Mouse (Mus musculus) testis, adult 2 months (tissue): ENCODE results near the gene Il17re.

Experiments
- CTCF ChIP-seq: fragments of 200-500 bp; IDR thresholded peaks from 2 replicates; pipeline ENCODE4 v1.5.1; 2012; ENCODE audit warnings: low read depth, mild to moderate bottlenecking, inconsistent platforms, low read length, moderate library complexity; ENCODE audit not compliant: control insufficient read depth, insufficient read depth, insufficient replicate concordance
- POLR2A ChIP-seq: fragments of 200-500 bp; IDR thresholded peaks from 2 replicates; pipeline ENCODE4 v1.6.1; 2012; ENCODE audit warnings: low read depth, mild to moderate bottlenecking, inconsistent platforms, low read length, moderate library complexity; ENCODE audit not compliant: control insufficient read depth

DNA sequence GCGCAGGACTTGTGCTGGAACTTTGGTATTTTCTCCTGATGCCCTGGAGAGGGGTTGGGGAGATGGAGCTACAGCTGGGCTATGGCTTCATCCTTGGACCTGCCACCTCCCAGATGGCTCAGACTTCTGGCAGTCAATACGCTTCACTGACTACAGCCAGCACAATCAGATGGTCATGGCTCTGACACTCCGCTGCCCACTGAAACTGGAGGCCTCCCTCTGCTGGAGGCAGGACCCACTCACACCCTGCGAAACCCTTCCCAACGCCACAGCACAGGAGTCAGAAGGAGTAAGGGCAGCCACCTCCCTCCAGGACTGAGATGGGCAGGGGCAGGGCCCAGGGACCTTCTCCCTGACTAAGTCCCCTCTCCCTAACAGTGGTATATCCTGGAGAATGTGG is 7.3 kb downstream of the Il17re start:
- TF ChIP-seq CTCF (peak; percentile 34; the same call in 1 of the 2 replicates), POLR2A (no peak)
